Mouse (Mus musculus) heart, postnatal 0 days (tissue): ENCODE data around the gene Rpf2.

ENCODE experiments used
- CTCF ChIP-seq: IDR thresholded peaks from 2 replicates; pipeline ENCODE4 v1.5.1; 2016; ENCODE audit warnings: antibody characterized with exemption, control low read depth, low read depth
- EP300 ChIP-seq: IDR thresholded peaks from 2 replicates; pipeline ENCODE4 v1.6.1; 2016; ENCODE audit warnings: antibody characterized with exemption, low read depth

GRCm38 (mm10) chr10:40185956-40186355 is 60.9 kb downstream of the Rpf2 start:
- TF ChIP-seq CTCF (no peak), EP300 (no peak)
